Mouse (Mus musculus) embryonic facial prominence, embryonic 11.5 days (tissue): ENCODE results near the gene Skor1. TPM values are rescaled to one million over a fixed set of nuclear protein-coding genes. Genes with fewer than 3 reads are reported as not detected.
A peak's percentile ranks its signal among the peaks of the same experiment; 100 is the strongest.

Source experiments
- ATAC-seq: fragments of 200-750 bp; cut with Nextera tagmentation; replicated peaks from 2 replicates; pipeline ENCODE4 v1.8.0; 2017; ENCODE audit warnings: low read depth; ENCODE audit not compliant: insufficient number of reproducible peaks, low FRiP score, low TSS enrichment
- DNase-seq: peaks from one replicate; pipeline ENCODE4 v3.0.0-alpha.2; 2015; ENCODE audit warnings: low spot score
- H3K27ac ChIP-seq: fragments of 300-500 bp; sonication (generic); replicated peaks from 2 replicates; pipeline ENCODE4 v1.5.1; 2014; ENCODE audit warnings: mild to moderate bottlenecking, low read depth, low read length, control low read depth
- H3K27me3 ChIP-seq: fragments of 300-500 bp; sonication (generic); 2 replicates; pipeline ENCODE4 v1.6.1; 2014; ENCODE audit warnings: mild to moderate bottlenecking, low read length, moderate library complexity, mixed read lengths; ENCODE audit not compliant: control insufficient read depth, insufficient read depth
- H3K36me3 ChIP-seq: fragments of 300-500 bp; sonication (generic); replicated peaks from 2 replicates; pipeline ENCODE4 v1.6.1; 2014; ENCODE audit warnings: low read depth, mild to moderate bottlenecking, low read length, moderate library complexity, mixed read lengths; ENCODE audit not compliant: control insufficient read depth, insufficient read depth
- H3K4me1 ChIP-seq: fragments of 300-500 bp; sonication (generic); 2 replicates; pipeline ENCODE4 v1.6.1; 2014; ENCODE audit warnings: low read length, mixed read lengths; ENCODE audit not compliant: control insufficient read depth, insufficient read depth
- H3K4me2 ChIP-seq: fragments of 300-500 bp; sonication (generic); 2 replicates; pipeline ENCODE4 v1.6.1; 2014; ENCODE audit warnings: low read depth, mild to moderate bottlenecking, control low read depth, low read length, moderate library complexity
- H3K4me3 ChIP-seq: fragments of 300-500 bp; sonication (generic); 2 replicates; pipeline ENCODE4 v1.5.1; 2014; ENCODE audit warnings: low read depth, low read length, control low read depth
- H3K9ac ChIP-seq: fragments of 300-500 bp; sonication (generic); replicated peaks from 2 replicates; pipeline ENCODE4 v1.6.1; 2014; ENCODE audit warnings: mild to moderate bottlenecking, control low read depth, low read length
- H3K9me3 ChIP-seq: fragments of 300-500 bp; sonication (generic); replicated peaks from 2 replicates; pipeline ENCODE4 v1.6.1; 2016; ENCODE audit warnings: mild to moderate bottlenecking, low read length, inconsistent platforms, mixed read lengths; ENCODE audit not compliant: control insufficient read depth
- WGBS: fragments of 180-500 bp; shearing (Covaris S2); extraction: QIAGEN DNeasy Blood & Tissue Kit; methylation state at CpG from one replicate; pipeline ENCODE4 v1.1.7; 2014; 5-methylcytosine and 5-hydroxymethylcytosine counted together
- polyA plus RNA-seq: library from polyadenylated mRNA; unstranded; fragments of >200 nt; fragmentation: Nextera tagmentation; extraction: Ambion mirVana; gene quantifications from 2 replicates; pipeline ENCODE4 v1.2.1, GENCODE M21; 2014

The Skor1 gene
- polyA plus RNA-seq, 1 experiment from 2014 or later, result 0.17 TPM

DNA sequence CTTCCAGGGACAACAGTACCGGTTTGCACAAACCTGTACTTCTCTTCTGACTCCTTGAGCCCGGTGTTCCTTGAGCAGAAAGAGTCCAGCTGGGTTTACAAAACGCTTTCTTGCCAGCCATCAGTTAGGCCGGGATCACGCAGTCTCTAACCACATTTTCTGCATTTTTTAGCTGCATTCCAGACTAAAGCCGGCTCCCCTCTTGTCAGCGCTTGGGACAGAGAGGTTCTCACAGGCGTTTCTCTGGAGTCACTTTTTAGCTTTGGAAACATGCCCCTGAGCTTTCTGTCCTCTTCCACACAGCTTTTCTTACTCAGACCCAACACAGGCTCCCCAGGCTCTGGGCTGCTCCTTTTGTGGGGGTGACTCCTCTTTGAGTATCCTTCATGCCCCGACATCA lies 1.5 kb downstream of the Skor1 start:
- peaks cover 97% of the 10 kb centered on the region for H3K27me3 ChIP-seq
- peaks cover 8% of the 10 kb centered on the region for H3K4me1 ChIP-seq
- H3K27ac ChIP-seq, result no peak overlapping the region
- H3K36me3 ChIP-seq, result no peaks in the 10 kb centered on the region
- no peak overlapping the region for H3K4me2 ChIP-seq
- 0 out of 2 replicates have a peak overlapping the region, but pooled peaks have one; percentile 1 for H3K4me3 ChIP-seq
- no peak overlapping the region for H3K9ac ChIP-seq
- ATAC-seq, result no peak
- H3K9me3 ChIP-seq, result no peaks in the 10 kb centered on the region
- DNase-seq, result peak; percentile 15
- 1% methylated on average over 9 of the region's 9 CpGs for WGBS

GRCm38 (mm10) chr9:63146856-63147274 lies 1.9 kb downstream of the Skor1 start:
- Histone ChIP-seq H3K36me3 (no peaks in the 10 kb centered on the region), H3K27ac (no peak overlapping the region), H3K9me3 (no peaks in the 10 kb centered on the region), H3K9ac (no peak overlapping the region), H3K4me2 (no peak overlapping the region; the same call in 1 of the 2 replicates), H3K27me3 (peaks cover 97% of the 10 kb centered on the region), H3K4me3 (0 out of 2 replicates have a peak overlapping the region, but pooled peaks have one; percentile 1), H3K4me1 (peaks cover 8% of the 10 kb centered on the region)
- under 1% methylated on average over 19 of the region's 20 CpGs for WGBS
- ATAC-seq (no peak), DNase-seq (peak; percentile 14)

- 0 out of 2 replicates have a peak overlapping the region, but pooled peaks have one; percentile 6 for H3K9ac ChIP-seq
- ATAC-seq, result no peak
- H3K27me3 ChIP-seq, result peaks cover 97% of the 10 kb centered on the region
- no peaks in the 10 kb centered on the region for H3K9me3 ChIP-seq
- no peaks in the 10 kb centered on the region for H3K36me3 ChIP-seq
- WGBS, result 1% methylated on average over 46 of the region's 46 CpGs
- no peak overlapping the region for H3K27ac ChIP-seq
- peak; percentile 20 for DNase-seq
- H3K4me1 ChIP-seq, result peaks cover 8% of the 10 kb centered on the region
- peak overlapping the region; percentile 18 for H3K4me3 ChIP-seq
- H3K4me2 ChIP-seq, result peak overlapping the region; percentile 21; the same call in 1 of the 2 replicates
Observed at GRCm38 (mm10) chr9:63146126-63146855, 2.5 kb downstream of the Skor1 start.

GRCm38 (mm10) chr9:63145249-63146125 lies 3.3 kb downstream of the Skor1 start:
- H3K4me3 ChIP-seq, result no peak overlapping the region; the same call in 1 of the 2 replicates
- ATAC-seq (no peak), DNase-seq (no peak)
- H3K9ac ChIP-seq, result no peak overlapping the region
- H3K9me3 ChIP-seq, result no peaks in the 10 kb centered on the region
- peak overlapping the region; percentile 25 for H3K4me2 ChIP-seq
- no peaks in the 10 kb centered on the region for H3K36me3 ChIP-seq
- H3K27ac ChIP-seq, result no peak overlapping the region
- peaks cover 97% of the 10 kb centered on the region for H3K27me3 ChIP-seq
- H3K4me1 ChIP-seq, result peaks cover 8% of the 10 kb centered on the region
- WGBS, result 1% methylated on average over 67 of the region's 73 CpGs

GRCm38 (mm10) chr9:63144502-63145248 lies 4.1 kb downstream of the Skor1 start:
- H3K27me3 ChIP-seq, result peaks cover 98% of the 10 kb centered on the region
- no peak overlapping the region for H3K27ac ChIP-seq
- peak overlapping the region; percentile 5 for H3K4me2 ChIP-seq
- WGBS, result 1% methylated on average over 67 of the region's 80 CpGs
- peaks cover 8% of the 10 kb centered on the region for H3K4me1 ChIP-seq
- ATAC-seq, result no peak
- H3K4me3 ChIP-seq, result peak overlapping the region; percentile 2; the same call in 1 of the 2 replicates
- peak; percentile 35 for DNase-seq
- H3K36me3 ChIP-seq, result no peaks in the 10 kb centered on the region
- no peak overlapping the region for H3K9ac ChIP-seq
- no peaks in the 10 kb centered on the region for H3K9me3 ChIP-seq

GRCm38 (mm10) chr9:63143641-63144501 lies 4.9 kb downstream of the Skor1 start:
- Histone ChIP-seq H3K36me3 (no peaks in the 10 kb centered on the region), H3K9me3 (no peaks in the 10 kb centered on the region), H3K4me2 (no peak overlapping the region; the same call in 1 of the 2 replicates), H3K27me3 (peaks cover 97% of the 10 kb centered on the region), H3K4me1 (peaks cover 2% of the 10 kb centered on the region), H3K27ac (no peak overlapping the region), H3K9ac (no peak overlapping the region), H3K4me3 (peak overlapping the region; percentile 9)
- under 1% methylated on average over 47 of the region's 47 CpGs for WGBS
- ATAC-seq, result no peak
- peak; percentile 33 for DNase-seq

GRCm38 (mm10) chr9:63143227-63143626 lies 5.5 kb downstream of the Skor1 start:
- Histone ChIP-seq H3K36me3 (no peaks in the 10 kb centered on the region), H3K9me3 (no peaks in the 10 kb centered on the region), H3K27me3 (peaks cover 97% of the 10 kb centered on the region), H3K27ac (no peak overlapping the region), H3K4me3 (peak overlapping the region; percentile 9), H3K4me2 (no peak overlapping the region), H3K4me1 (peaks cover 4% of the 10 kb centered on the region), H3K9ac (no peak overlapping the region)
- ATAC-seq (no peak), DNase-seq (no peak)
- WGBS, result 1% methylated on average over 25 of the region's 25 CpGs
